Mouse (Mus musculus): ENCODE measurements around the gene Cnep1r1. TPM values are rescaled to one million over a fixed set of nuclear protein-coding genes. Genes with fewer than 3 reads are reported as not detected.
A peak's percentile ranks its signal among the peaks of the same experiment; 100 is the strongest.

Gene Cnep1r1
- 10 to 100 TPM; 17.9 to 25.0 TPM for polyA plus RNA-seq (2017; shearing (Covaris generic))

GRCm38 (mm10) chr8:88118456-88119036, at the start of gene Cnep1r1:
Gene Cnep1r1 (plus strand): TSS chr8:88118769.
- peak; percentile 99 for ATAC-seq

GRCm38 (mm10) chr8:88082183-88082582, 36.4 kb upstream of the Cnep1r1 start:
- no peak for ATAC-seq

- ATAC-seq = no peak
These were observed 30.6 kb upstream of the Cnep1r1 start for GRCm38 (mm10) chr8:88088006-88088405.

- no peak for ATAC-seq
These were observed 26.9 kb upstream of the Cnep1r1 start for GRCm38 (mm10) chr8:88091661-88092060.

- ATAC-seq = no peak
These were observed 25.2 kb upstream of the Cnep1r1 start for GRCm38 (mm10) chr8:88093367-88093766.

- ATAC-seq = no peak
These were observed 19.7 kb upstream of the Cnep1r1 start for GRCm38 (mm10) chr8:88098856-88099255.

- ATAC-seq = no peak
These were observed 19.0 kb upstream of the Cnep1r1 start for GRCm38 (mm10) chr8:88099526-88099925.

- ATAC-seq = no peak
These were observed 9.3 kb upstream of the Cnep1r1 start for GRCm38 (mm10) chr8:88109241-88109640.

GRCm38 (mm10) chr8:88119076-88119475, 507 bp downstream of the Cnep1r1 start:
- no peak for ATAC-seq

GRCm38 (mm10) chr8:88124850-88125249, 6.3 kb downstream of the Cnep1r1 start:
- ATAC-seq = no peak

- ATAC-seq = no peak
These were observed 10.8 kb downstream of the Cnep1r1 start for GRCm38 (mm10) chr8:88129397-88129796.

GRCm38 (mm10) chr8:88130754-88131317, 12.3 kb downstream of the Cnep1r1 start:
- no peak for ATAC-seq

- ATAC-seq = peak; percentile 89
These were observed 19.3 kb downstream of the Cnep1r1 start, which contains the start of gene Heatr3 for GRCm38 (mm10) chr8:88137748-88138484. Gene Heatr3 (plus strand): TSS chr8:88137855.

- no peak for ATAC-seq
These were observed 20.7 kb downstream of the Cnep1r1 start for GRCm38 (mm10) chr8:88139256-88139655.

- ATAC-seq = no peak
These were observed 23.1 kb downstream of the Cnep1r1 start for GRCm38 (mm10) chr8:88141629-88142028.

GRCm38 (mm10) chr8:88144041-88144440, 25.5 kb downstream of the Cnep1r1 start:
- no peak for ATAC-seq

GRCm38 (mm10) chr8:88150910-88151371, 32.4 kb downstream of the Cnep1r1 start:
- ATAC-seq = peak; percentile 98

GRCm38 (mm10) chr8:88160237-88160995, 41.8 kb downstream of the Cnep1r1 start:
- ATAC-seq = no peak

GRCm38 (mm10) chr8:88161439-88161838, 42.9 kb downstream of the Cnep1r1 start:
- ATAC-seq = peak; percentile 78

GRCm38 (mm10) chr8:88175264-88175663, 56.7 kb downstream of the Cnep1r1 start:
- ATAC-seq = peak; percentile 84

GRCm38 (mm10) chr8:88177291-88177690, 58.7 kb downstream of the Cnep1r1 start:
- peak; percentile 24 for ATAC-seq

- no peak for ATAC-seq
These were observed 64.6 kb downstream of the Cnep1r1 start for GRCm38 (mm10) chr8:88183121-88183520.
